Mouse (Mus musculus): Measurements from ENCODE around the gene Crip2. TPM values are rescaled to one million over a fixed set of nuclear protein-coding genes. Genes with fewer than 3 reads are reported as not detected.
A peak's percentile ranks its signal among the peaks of the same experiment; 100 is the strongest.

Gene Crip2
- polyA plus RNA-seq, 1 experiment = 339 TPM

- DNase-seq (ENCODE audit: low spot score) = no peak
Measured at GRCm38 (mm10) chr12:113147481-113147880, 7.4 kb downstream of the Crip2 start.

- no peak for DNase-seq (ENCODE audit: low spot score)
Measured at GRCm38 (mm10) chr12:113148381-113149035, 8.5 kb downstream of the Crip2 start.

- no peak for DNase-seq (ENCODE audit: low spot score)
Measured at GRCm38 (mm10) chr12:113149341-113149740, 9.3 kb downstream of the Crip2 start.

GRCm38 (mm10) chr12:113149896-113150295, 9.9 kb downstream of the Crip2 start:
- DNase-seq (ENCODE audit: low spot score) = no peak

GRCm38 (mm10) chr12:113150591-113150990, 10.6 kb downstream of the Crip2 start:
- DNase-seq (ENCODE audit: low spot score) = no peak

GRCm38 (mm10) chr12:113151046-113151445, 11.0 kb downstream of the Crip2 start:
- DNase-seq (ENCODE audit: low spot score) = no peak

GRCm38 (mm10) chr12:113151661-113152271, 11.7 kb downstream of the Crip2 start:
- peak; percentile 51 for DNase-seq (ENCODE audit: low spot score)

GRCm38 (mm10) chr12:113152272-113152661, 12.2 kb downstream of the Crip2 start:
- no peak for DNase-seq (ENCODE audit: low spot score)

GRCm38 (mm10) chr12:113152991-113153525, 13.0 kb downstream of the Crip2 start:
- no peak for DNase-seq (ENCODE audit: low spot score)

GRCm38 (mm10) chr12:113153971-113154370, 13.9 kb downstream of the Crip2 start:
- no peak for DNase-seq (ENCODE audit: low spot score)

- DNase-seq (ENCODE audit: low spot score) = no peak
Measured at GRCm38 (mm10) chr12:113154747-113155075, 14.7 kb downstream of the Crip2 start.

- DNase-seq (ENCODE audit: low spot score) = peak; percentile 56
Measured at GRCm38 (mm10) chr12:113155076-113155771, 15.2 kb downstream of the Crip2 start.

GRCm38 (mm10) chr12:113155887-113156539, 16.0 kb downstream of the Crip2 start, which contains the start of gene Tedc1:
Tedc1 (plus strand) TSS chr12:113156421.
- DNase-seq (ENCODE audit: low spot score) = peak; percentile 99

GRCm38 (mm10) chr12:113156540-113156929, 16.5 kb downstream of the Crip2 start:
- no peak for DNase-seq (ENCODE audit: low spot score)

GRCm38 (mm10) chr12:113157002-113157401, 17.0 kb downstream of the Crip2 start:
- DNase-seq (ENCODE audit: low spot score) = no peak

GRCm38 (mm10) chr12:113157521-113157920, 17.5 kb downstream of the Crip2 start:
- DNase-seq (ENCODE audit: low spot score) = no peak

GRCm38 (mm10) chr12:113157971-113158370, 17.9 kb downstream of the Crip2 start:
- DNase-seq (ENCODE audit: low spot score) = no peak

- DNase-seq (ENCODE audit: low spot score) = no peak
Measured at GRCm38 (mm10) chr12:113163561-113164006, 23.5 kb downstream of the Crip2 start.

- DNase-seq (ENCODE audit: low spot score) = no peak
Measured at GRCm38 (mm10) chr12:113168031-113168536, 28.0 kb downstream of the Crip2 start.

GRCm38 (mm10) chr12:113176960-113177725, 37.1 kb downstream of the Crip2 start:
- no peak for DNase-seq (ENCODE audit: low spot score)

- no peak for DNase-seq (ENCODE audit: low spot score)
Measured at GRCm38 (mm10) chr12:113181020-113181419, 41.0 kb downstream of the Crip2 start.

Data from urinary bladder, adult 2 months (tissue).